Mouse (Mus musculus) liver, embryonic 14.5 days (tissue): ENCODE measurements at regions not wholly inside any gene's neighbourhood (a gene's known extent, or its start where the extent isn't known, plus 50 kb on each side); places are given as distances from the start of the nearest gene placed in this dataset.
"Not testable (repeated sequence)": the region's sequence is repeated elsewhere in the genome, so short reads cannot be mapped to it uniquely, and the experiment has no call there.

Experiments
- ATAC-seq: fragments of 200-750 bp; cut with Nextera tagmentation; 2 replicates; pipeline ENCODE4 v1.8.0; 2017; ENCODE audit warnings: moderate number of reproducible peaks, mild to moderate bottlenecking, moderate library complexity; ENCODE audit not compliant: insufficient read depth
- DNase-seq, 3 experiments: peaks; one replicate each; pipeline ENCODE4 v3.0.0-alpha.2; 2012 to 2013; ENCODE audit warnings: low read depth in 3 of 3, low spot score in 3 of 3
- H3K27ac ChIP-seq: fragments of 300-500 bp; sonication (generic); 2 replicates; pipeline ENCODE4 v1.5.1; 2014; ENCODE audit warnings: moderate library complexity, mild to moderate bottlenecking, control low read depth, inconsistent platforms
- H3K27me3 ChIP-seq: fragments of 300-500 bp; sonication (generic); 2 replicates; pipeline ENCODE4 v1.6.1; 2014; ENCODE audit warnings: mild to moderate bottlenecking, low read length, moderate library complexity; ENCODE audit not compliant: control insufficient read depth, insufficient read depth
- H3K36me3 ChIP-seq: fragments of 300-500 bp; sonication (generic); replicated peaks from 2 replicates; pipeline ENCODE4 v1.6.1; 2014; ENCODE audit warnings: low read depth; ENCODE audit not compliant: control insufficient read depth, insufficient read depth
- H3K4me1 ChIP-seq, 2 experiments: fragments of 200-500 bp in 1 of 2; fragments of 300-500 bp in 1 of 2; sonication (generic) in 1 of 2; replicated peaks; 2 replicates each; pipeline ENCODE4 v1.6.1; 2012 to 2014; ENCODE audit warnings: antibody characterized with exemption in 1 of 2, inconsistent platforms in 1 of 2, low read length in 1 of 2; ENCODE audit not compliant: control insufficient read depth in 2 of 2, insufficient read depth in 2 of 2
- H3K4me2 ChIP-seq: fragments of 300-500 bp; sonication (generic); 2 replicates; pipeline ENCODE4 v1.6.1; 2014; ENCODE audit warnings: low read depth, mild to moderate bottlenecking, control low read depth, moderate library complexity
- H3K4me3 ChIP-seq, 2 experiments: fragments of 200-500 bp in 1 of 2; fragments of 300-500 bp in 1 of 2; sonication (generic) in 1 of 2; 2 replicates each; pipeline ENCODE4 v1.5.1; 2012 to 2014; ENCODE audit warnings: low read depth in 2 of 2, low read length in 2 of 2, mild to moderate bottlenecking in 2 of 2, control low read depth in 1 of 2, inconsistent platforms in 1 of 2, moderate library complexity in 1 of 2; ENCODE audit not compliant: insufficient read depth in 1 of 2
- H3K9ac ChIP-seq: fragments of 300-500 bp; sonication (generic); replicated peaks from 2 replicates; pipeline ENCODE4 v1.6.1; 2014; ENCODE audit warnings: mild to moderate bottlenecking, control low read depth, moderate library complexity
- H3K9me3 ChIP-seq: fragments of 300-500 bp; sonication (generic); 2 replicates; pipeline ENCODE4 v1.6.1; 2016; ENCODE audit warnings: low read length, mixed read lengths; ENCODE audit not compliant: control insufficient read depth
- CTCF ChIP-seq: IDR thresholded peaks from 2 replicates; pipeline ENCODE4 v1.5.1; 2016; ENCODE audit warnings: antibody characterized with exemption, low read depth, control low read depth
- EP300 ChIP-seq: IDR thresholded peaks from 2 replicates; pipeline ENCODE4 v1.6.1; 2016; ENCODE audit warnings: antibody characterized with exemption, low read depth
- WGBS: fragments of 180-500 bp; shearing (Covaris S2); extraction: QIAGEN DNeasy Blood & Tissue Kit; methylation state at CpG from one replicate; pipeline ENCODE4 v1.1.7; 2014; ENCODE audit not compliant: insufficient replicate concordance; 5-methylcytosine and 5-hydroxymethylcytosine counted together

- DNase-seq (no peak), ATAC-seq (no peak)
- H3K27ac ChIP-seq = no peak overlapping the region
- H3K9me3 ChIP-seq = no peaks in the 10 kb centered on the region
- no peak overlapping the region for H3K4me3 ChIP-seq
- TF ChIP-seq CTCF (no peak), EP300 (no peak)
- WGBS = 45% methylated on average over 1 of the region's 1 CpGs
- no peaks in the 10 kb centered on the region for H3K36me3 ChIP-seq
- no peak overlapping the region for H3K9ac ChIP-seq
- H3K4me2 ChIP-seq = no peak overlapping the region
- no peaks in the 10 kb centered on the region for H3K27me3 ChIP-seq
- no peaks in the 10 kb centered on the region for H3K4me1 ChIP-seq
Observed at GRCm38 (mm10) chr10:69086184-69086583, 65.0 kb upstream of the Rhobtb1 start.

GRCm38 (mm10) chr10:69091872-69092271 lies 59.4 kb upstream of the Rhobtb1 start:
- no peak overlapping the region for H3K4me3 ChIP-seq
- ATAC-seq (no peak), DNase-seq (no peak)
- no peaks in the 10 kb centered on the region for H3K36me3 ChIP-seq
- H3K27ac ChIP-seq = no peak overlapping the region
- no peaks in the 10 kb centered on the region for H3K4me1 ChIP-seq
- no peaks in the 10 kb centered on the region for H3K27me3 ChIP-seq
- no peak overlapping the region for H3K9ac ChIP-seq
- TF ChIP-seq EP300 (no peak), CTCF (no peak)
- no peaks in the 10 kb centered on the region for H3K9me3 ChIP-seq
- WGBS = 27% methylated on average over 3 of the region's 3 CpGs
- no peak overlapping the region for H3K4me2 ChIP-seq

- Histone ChIP-seq H3K4me3 (no peak overlapping the region), H3K36me3 (no peaks in the 10 kb centered on the region), H3K27me3 (no peaks in the 10 kb centered on the region), H3K27ac (no peak overlapping the region), H3K4me1 (no peaks in the 10 kb centered on the region), H3K4me2 (no peak overlapping the region), H3K9me3 (no peaks in the 10 kb centered on the region), H3K9ac (no peak overlapping the region)
- 74% methylated on average over 3 of the region's 3 CpGs for WGBS
- no peak for ATAC-seq
- TF ChIP-seq EP300 (no peak), CTCF (no peak)
- DNase-seq = no peak
Observed at GRCm38 (mm10) chr10:69100021-69100420, 51.2 kb upstream of the Rhobtb1 start.

- not testable (repeated sequence) for H3K27me3 ChIP-seq, H3K36me3 ChIP-seq, H3K9ac ChIP-seq, ATAC-seq, H3K4me2 ChIP-seq, H3K4me3 ChIP-seq, DNase-seq, H3K9me3 ChIP-seq, H3K4me1 ChIP-seq, H3K27ac ChIP-seq
- 71% methylated on average over 16 of the region's 16 CpGs for WGBS
Observed at GRCm38 (mm10) chr10:69100742-69101141, 50.5 kb upstream of the Rhobtb1 start.
